Mouse (Mus musculus): ENCODE data around the gene Tbrg1.

- TF ChIP-seq CTCF (IDR thresholded peaks at IDR 0.05; ENCODE audit: borderline replicate concordance, insufficient read depth, low read depth, low read length) (no peak), POLR2A (IDR thresholded peaks at IDR 0.05; ENCODE audit: borderline replicate concordance, insufficient read depth, low read length) (no peak)
These were observed 28.5 kb downstream of the Tbrg1 start for GRCm38 (mm10) chr9:37628581-37628980.
